Mouse (Mus musculus): Measurements from ENCODE around the gene Methig1. TPM values are rescaled to one million over a fixed set of nuclear protein-coding genes. Genes with fewer than 3 reads are reported as not detected.
"Not testable (repeated sequence)": the region's sequence is repeated elsewhere in the genome, so short reads cannot be mapped to it uniquely, and the experiment has no call there.

Methig1 gene
- total and polyA plus RNA-seq, 3 experiments: not detected

DNA sequence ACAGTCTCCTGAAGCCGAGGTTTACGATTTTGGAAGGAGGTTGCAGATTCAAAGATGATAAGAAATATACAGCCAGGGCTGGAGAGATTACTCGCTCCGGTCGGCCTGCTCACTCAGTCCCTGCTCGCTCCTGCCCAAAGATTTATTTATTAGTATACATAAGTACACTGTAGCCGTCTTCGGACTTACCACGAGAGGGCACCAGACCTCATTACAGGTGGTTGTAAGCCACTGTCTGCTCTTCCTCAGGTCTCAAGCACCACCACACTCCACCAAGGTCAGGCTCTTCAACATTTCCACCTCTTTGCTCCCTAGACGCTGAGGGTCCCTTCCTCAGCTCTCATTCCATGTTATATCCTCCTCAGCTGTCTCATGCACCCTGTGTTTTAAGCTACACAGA, 15.1 kb upstream of the Methig1 start:
- TF ChIP-seq CTCF (IDR thresholded peaks at IDR 0.05 in 2 of 3, conservative IDR thresholded peaks at IDR 0.05 in 1 of 3; ENCODE audit: control insufficient read depth in 1 of 3, insufficient read depth in 1 of 3, low read depth in 2 of 3, low read length in 3 of 3, poor library complexity in 1 of 3, severe bottlenecking in 1 of 3) (peak; percentile 49 to 55 (median 53)), SMC3 (IDR thresholded peaks at IDR 0.05; ENCODE audit: low read depth, low read length) (peak; percentile 75), ZC3H11A (IDR thresholded peaks at IDR 0.05; ENCODE audit: low read depth, low read length) (peak; percentile 67), RAD21 (IDR thresholded peaks at IDR 0.05; ENCODE audit: low read depth, low read length) (peak; percentile 49)
- H3K4me3 ChIP-seq (ENCODE audit: control insufficient read depth in 1 of 2, insufficient read depth in 1 of 2, low read depth in 2 of 2, low read length in 2 of 2); H3K4me1 ChIP-seq (ENCODE audit: control insufficient read depth in 1 of 2, insufficient read depth in 2 of 2, low read length in 2 of 2); H3K36me3 ChIP-seq (ENCODE audit: control insufficient read depth in 1 of 2, insufficient read depth in 2 of 2, low read length in 2 of 2); H3K27ac ChIP-seq (ENCODE audit: control insufficient read depth, low read depth, low read length); H3K27me3 ChIP-seq (ENCODE audit: control insufficient read depth in 1 of 2, insufficient read depth in 2 of 2, low read length in 2 of 2); H3K9ac ChIP-seq (ENCODE audit: control insufficient read depth, low read depth, low read length, poor library complexity, severe bottlenecking); H3K79me2 ChIP-seq (ENCODE audit: control insufficient read depth, insufficient read depth, low read length, poor library complexity); H3K9me3 ChIP-seq (replicated peaks; ENCODE audit: insufficient read depth, low read length): not testable (repeated sequence)
- peak; percentile 87 for DNase-seq (ENCODE audit: low read depth, low spot score)

DNA sequence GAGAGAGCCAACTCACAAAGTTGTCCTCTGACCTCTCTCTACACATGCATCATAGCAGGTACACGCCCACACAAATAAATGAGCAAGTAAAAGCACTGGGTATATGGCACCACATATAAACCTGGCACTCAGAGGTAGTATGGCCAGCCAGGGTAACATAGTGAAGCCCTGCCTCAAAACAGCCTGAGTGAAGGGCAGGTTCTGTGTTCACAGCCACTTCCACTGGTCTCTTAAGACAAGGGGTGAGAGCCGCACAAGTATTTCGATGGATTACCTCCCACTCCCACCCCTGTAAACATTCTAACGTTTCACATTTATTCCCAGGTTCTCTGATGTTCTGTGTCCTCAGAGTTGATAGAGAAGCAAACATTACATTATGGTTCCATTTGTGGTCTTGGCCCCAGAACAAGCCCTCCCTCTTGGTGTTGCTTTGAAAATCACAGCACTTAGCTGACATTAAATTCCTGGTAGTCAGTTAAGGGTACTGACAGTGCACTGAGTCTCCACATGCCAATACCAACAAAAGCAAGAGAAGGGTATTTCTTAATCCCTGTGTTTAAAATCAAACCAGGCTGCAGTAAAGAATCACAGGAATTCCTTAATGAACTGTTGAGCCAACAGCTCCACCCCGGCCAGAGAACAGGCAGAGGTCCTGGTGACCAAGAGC, 11.5 kb upstream of the Methig1 start:
- not testable (repeated sequence) for DNase-seq (ENCODE audit: low read depth, low spot score); H3K9me3 ChIP-seq (replicated peaks; ENCODE audit: insufficient read depth, low read length); H3K9ac ChIP-seq (ENCODE audit: control insufficient read depth, low read depth, low read length, poor library complexity, severe bottlenecking); H3K4me1 ChIP-seq (ENCODE audit: control insufficient read depth in 1 of 2, insufficient read depth in 2 of 2, low read length in 2 of 2); H3K36me3 ChIP-seq (ENCODE audit: control insufficient read depth in 1 of 2, insufficient read depth in 2 of 2, low read length in 2 of 2); H3K27me3 ChIP-seq (ENCODE audit: control insufficient read depth in 1 of 2, insufficient read depth in 2 of 2, low read length in 2 of 2); H3K79me2 ChIP-seq (ENCODE audit: control insufficient read depth, insufficient read depth, low read length, poor library complexity); H3K4me3 ChIP-seq (ENCODE audit: control insufficient read depth in 1 of 2, insufficient read depth in 1 of 2, low read depth in 2 of 2, low read length in 2 of 2); H3K27ac ChIP-seq (ENCODE audit: control insufficient read depth, low read depth, low read length)

DNA sequence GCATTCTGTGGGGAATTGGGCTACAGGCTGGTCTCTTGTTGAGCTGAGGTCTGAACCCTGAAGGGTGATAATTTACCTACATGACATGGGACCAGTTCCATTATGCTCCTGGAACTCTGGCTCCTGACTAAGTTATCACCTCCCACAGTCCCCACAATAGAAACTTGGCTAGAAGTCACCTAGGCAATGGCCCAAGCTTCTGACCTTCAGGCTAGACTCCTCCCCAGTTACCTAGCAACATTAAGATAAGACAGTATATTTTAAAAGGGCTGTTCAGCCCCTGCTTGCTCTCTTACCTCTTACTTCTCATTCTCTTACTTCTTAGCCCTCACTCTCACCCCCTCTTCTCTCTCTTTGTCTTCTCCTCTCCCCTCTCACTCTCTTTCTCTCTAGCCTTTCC, 7.5 kb upstream of the Methig1 start:
- DNase-seq (ENCODE audit: low read depth, low spot score): no peak
- Histone ChIP-seq H3K4me3 (ENCODE audit: control insufficient read depth in 1 of 2, insufficient read depth in 1 of 2, low read depth in 2 of 2, low read length in 2 of 2) (no peak overlapping the region), H3K27ac (ENCODE audit: control insufficient read depth, low read depth, low read length) (no peak overlapping the region), H3K9ac (ENCODE audit: control insufficient read depth, low read depth, low read length, poor library complexity, severe bottlenecking) (no peak overlapping the region), H3K9me3 (replicated peaks; ENCODE audit: insufficient read depth, low read length) (no peaks in the 10 kb centered on the region), H3K36me3 (ENCODE audit: control insufficient read depth in 1 of 2, insufficient read depth in 2 of 2, low read length in 2 of 2) (no peaks in the 10 kb centered on the region), H3K4me1 (ENCODE audit: control insufficient read depth in 1 of 2, insufficient read depth in 2 of 2, low read length in 2 of 2) (peaks cover 3% of the 10 kb centered on the region in 2 experiments; a peak in 2 of 4 replicates), H3K27me3 (ENCODE audit: control insufficient read depth in 1 of 2, insufficient read depth in 2 of 2, low read length in 2 of 2) (peaks cover 0 to 3% of the 10 kb centered on the region in 2 experiments; a peak in 2 of 4 replicates), H3K79me2 (ENCODE audit: control insufficient read depth, insufficient read depth, low read length, poor library complexity) (no peaks in the 10 kb centered on the region)
- TF ChIP-seq TAL1 (IDR thresholded peaks at IDR 0.05; ENCODE audit: low read length) (no peak), NELFE (IDR thresholded peaks at IDR 0.05; ENCODE audit: low read depth, low read length) (no peak), RCOR1 (IDR thresholded peaks at IDR 0.05; ENCODE audit: low read depth, low read length) (no peak), EP300 (IDR thresholded peaks at IDR 0.05; ENCODE audit: low read depth in 1 of 2, low read length in 2 of 2) (no peak), SIN3A (IDR thresholded peaks at IDR 0.05; ENCODE audit: low read length) (no peak), BHLHE40 (IDR thresholded peaks at IDR 0.05; ENCODE audit: borderline replicate concordance, low read depth, low read length) (no peak), ZMIZ1 (IDR thresholded peaks at IDR 0.05; ENCODE audit: low read depth, low read length) (no peak), GATA1 (IDR thresholded peaks at IDR 0.05; ENCODE audit: low read depth, low read length) (peak; percentile 52; the same call in 1 of the 2 replicates), MYC (IDR thresholded peaks at IDR 0.05; ENCODE audit: low read depth, low read length) (no peak)
